Mouse (Mus musculus) intestine, embryonic 15.5 days (tissue): Measurements from ENCODE around the gene Wbp1l. TPM values are rescaled to one million over a fixed set of nuclear protein-coding genes. Genes with fewer than 3 reads are reported as not detected.

Experiments used
- ATAC-seq: fragments of 200-750 bp; cut with Nextera tagmentation; 2 replicates; pipeline ENCODE4 v1.8.0; 2017; ENCODE audit warnings: moderate TSS enrichment, moderate library complexity
- H3K27ac ChIP-seq: fragments of 300-500 bp; sonication (generic); 2 replicates; pipeline ENCODE4 v1.5.1; 2015; ENCODE audit warnings: mild to moderate bottlenecking, inconsistent platforms
- H3K27me3 ChIP-seq: fragments of 300-500 bp; sonication (generic); replicated peaks from 2 replicates; pipeline ENCODE4 v1.6.1; 2015; ENCODE audit warnings: inconsistent platforms
- H3K36me3 ChIP-seq: fragments of 300-500 bp; sonication (generic); 2 replicates; pipeline ENCODE4 v1.6.1; 2015; ENCODE audit warnings: inconsistent platforms
- H3K4me1 ChIP-seq: fragments of 300-500 bp; sonication (generic); replicated peaks from 2 replicates; pipeline ENCODE4 v1.6.1; 2015; ENCODE audit warnings: inconsistent platforms
- H3K4me2 ChIP-seq: fragments of 300-500 bp; sonication (generic); replicated peaks from 2 replicates; pipeline ENCODE4 v1.6.1; 2015; ENCODE audit warnings: mild to moderate bottlenecking, inconsistent platforms
- H3K4me3 ChIP-seq: fragments of 300-500 bp; sonication (generic); replicated peaks from 2 replicates; pipeline ENCODE4 v1.5.1; 2015; ENCODE audit warnings: inconsistent platforms
- H3K9ac ChIP-seq: fragments of 300-500 bp; sonication (generic); 2 replicates; pipeline ENCODE4 v1.6.1; 2015; ENCODE audit warnings: inconsistent platforms
- H3K9me3 ChIP-seq: fragments of 300-500 bp; sonication (generic); 2 replicates; pipeline ENCODE4 v1.6.1; 2016; ENCODE audit warnings: inconsistent platforms
- WGBS: fragments of 180-500 bp; shearing (Covaris S2); methylation state at CpG from one replicate; pipeline ENCODE4 v1.1.7; 2015; 5-methylcytosine and 5-hydroxymethylcytosine counted together
- polyA plus RNA-seq: library from polyadenylated mRNA; unstranded; fragments of >200 nt; fragmentation: Nextera tagmentation; extraction: Ambion mirVana; gene quantifications from 2 replicates; pipeline ENCODE4 v1.2.1, GENCODE M21; 2015

The Wbp1l gene
- polyA plus RNA-seq, 1 experiment from 2014 or later = 39.5 TPM

DNA sequence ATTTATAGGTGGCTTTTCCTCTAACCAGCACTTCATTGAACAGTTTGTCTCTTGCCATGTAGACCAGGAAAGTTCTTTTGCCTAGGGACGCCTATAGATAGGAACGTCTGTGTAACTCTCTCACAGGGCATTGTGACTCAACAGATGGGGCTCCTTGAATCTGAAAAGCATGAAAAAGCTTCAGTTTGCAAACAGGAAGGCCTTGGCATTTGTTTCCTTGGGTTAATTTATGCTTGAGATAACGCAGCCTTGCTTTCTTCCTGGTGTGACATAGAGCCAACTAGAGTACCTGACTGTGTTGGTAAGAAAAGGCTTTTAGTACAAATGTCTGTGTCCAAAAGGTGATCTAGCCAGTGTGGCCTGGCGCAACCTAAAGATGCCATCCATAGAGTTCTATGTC, 3.5 kb downstream of the Wbp1l start:
- peaks cover 7% of the 10 kb centered on the region for H3K4me1 ChIP-seq
- ATAC-seq = no peak
- H3K4me3 ChIP-seq = no peak overlapping the region
- no peak overlapping the region for H3K9ac ChIP-seq
- WGBS = 84% methylated on average over 4 of the region's 4 CpGs
- H3K27me3 ChIP-seq = no peaks in the 10 kb centered on the region
- H3K9me3 ChIP-seq = no peaks in the 10 kb centered on the region
- H3K36me3 ChIP-seq = 0 out of 2 replicates have a peak, but pooled peaks cover 3% of the 10 kb centered on the region
- no peak overlapping the region for H3K4me2 ChIP-seq
- no peak overlapping the region for H3K27ac ChIP-seq

DNA sequence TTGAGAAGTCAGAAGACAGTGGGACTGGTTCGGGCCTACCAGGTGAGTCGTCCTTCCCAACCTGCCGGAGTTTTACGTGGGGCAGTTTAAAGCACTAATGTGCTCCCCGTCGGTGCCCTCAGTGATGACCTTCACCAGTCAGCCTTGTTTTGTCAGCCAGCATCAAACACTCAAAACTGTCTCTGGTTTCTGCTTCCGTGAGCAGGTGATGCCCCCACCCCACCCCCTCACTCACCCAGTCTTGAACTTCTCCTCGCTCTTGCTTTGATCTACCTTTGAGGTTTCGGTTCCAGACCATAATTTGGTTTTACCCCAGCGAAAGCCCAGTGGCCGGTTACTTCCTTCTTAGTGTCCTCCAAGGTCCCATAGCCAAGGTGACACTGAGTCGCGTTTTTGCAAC, 7.8 kb downstream of the Wbp1l start:
- H3K9me3 ChIP-seq = no peaks in the 10 kb centered on the region
- no peaks in the 10 kb centered on the region for H3K27me3 ChIP-seq
- no peak overlapping the region for H3K27ac ChIP-seq
- ATAC-seq = no peak
- no peak overlapping the region for H3K4me2 ChIP-seq
- 89% methylated on average over 13 of the region's 13 CpGs for WGBS
- 0 out of 2 replicates have a peak, but pooled peaks cover 10% of the 10 kb centered on the region for H3K36me3 ChIP-seq
- no peak overlapping the region for H3K9ac ChIP-seq
- H3K4me1 ChIP-seq = no peaks in the 10 kb centered on the region
- no peak overlapping the region for H3K4me3 ChIP-seq

DNA sequence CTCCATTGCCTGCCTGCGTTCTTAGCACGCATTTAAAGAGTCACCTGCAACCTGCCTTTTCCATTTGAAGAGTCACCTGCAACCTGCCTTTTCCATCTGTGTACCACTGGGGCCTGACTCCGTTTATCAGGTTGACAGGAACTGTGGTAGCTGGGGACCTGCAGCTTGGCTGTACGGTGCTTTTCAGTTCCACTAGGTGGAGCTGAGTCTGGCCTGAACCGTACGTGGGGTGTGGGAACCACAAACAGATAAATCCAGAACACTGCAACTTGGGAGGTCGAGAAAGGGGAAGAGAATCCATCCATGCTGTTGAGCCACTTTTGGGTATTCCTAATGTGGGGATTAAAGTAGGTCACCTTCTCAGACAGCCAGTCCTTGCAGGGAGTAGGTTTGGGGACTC, 8.5 kb downstream of the Wbp1l start:
- no peaks in the 10 kb centered on the region for H3K9me3 ChIP-seq
- H3K4me2 ChIP-seq = no peak overlapping the region
- H3K27me3 ChIP-seq = no peaks in the 10 kb centered on the region
- H3K4me3 ChIP-seq = no peak overlapping the region
- WGBS = 42% methylated on average over 7 of the region's 7 CpGs
- no peak overlapping the region for H3K27ac ChIP-seq
- no peak overlapping the region for H3K9ac ChIP-seq
- H3K4me1 ChIP-seq = no peaks in the 10 kb centered on the region
- 0 out of 2 replicates have a peak, but pooled peaks cover 10% of the 10 kb centered on the region for H3K36me3 ChIP-seq
- ATAC-seq = no peak

DNA sequence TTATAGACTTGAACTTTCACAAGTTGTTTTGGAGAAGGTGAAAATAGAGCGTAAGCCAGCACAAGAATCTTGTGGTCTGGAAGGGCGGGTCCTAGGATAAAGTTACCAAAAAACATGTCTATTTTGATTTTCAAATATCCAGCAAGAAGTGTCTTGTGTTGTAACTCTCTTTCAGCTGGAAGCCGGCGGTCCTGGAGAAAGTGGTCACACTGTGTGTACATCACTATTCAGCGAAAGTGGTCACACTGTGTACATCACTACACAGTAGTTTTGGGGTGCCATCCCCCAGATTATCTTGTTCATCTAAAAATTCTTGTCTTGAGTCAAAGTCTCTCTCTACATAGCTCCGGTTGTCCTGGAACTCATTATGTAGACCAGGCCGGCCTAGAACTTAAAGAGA, 9.3 kb downstream of the Wbp1l start:
- Histone ChIP-seq H3K4me1 (no peaks in the 10 kb centered on the region), H3K4me2 (no peak overlapping the region), H3K27ac (no peak overlapping the region), H3K36me3 (0 out of 2 replicates have a peak, but pooled peaks cover 10% of the 10 kb centered on the region), H3K9me3 (no peaks in the 10 kb centered on the region), H3K27me3 (no peaks in the 10 kb centered on the region), H3K4me3 (no peak overlapping the region), H3K9ac (no peak overlapping the region)
- WGBS = 98% methylated on average over 7 of the region's 7 CpGs
- no peak for ATAC-seq

DNA sequence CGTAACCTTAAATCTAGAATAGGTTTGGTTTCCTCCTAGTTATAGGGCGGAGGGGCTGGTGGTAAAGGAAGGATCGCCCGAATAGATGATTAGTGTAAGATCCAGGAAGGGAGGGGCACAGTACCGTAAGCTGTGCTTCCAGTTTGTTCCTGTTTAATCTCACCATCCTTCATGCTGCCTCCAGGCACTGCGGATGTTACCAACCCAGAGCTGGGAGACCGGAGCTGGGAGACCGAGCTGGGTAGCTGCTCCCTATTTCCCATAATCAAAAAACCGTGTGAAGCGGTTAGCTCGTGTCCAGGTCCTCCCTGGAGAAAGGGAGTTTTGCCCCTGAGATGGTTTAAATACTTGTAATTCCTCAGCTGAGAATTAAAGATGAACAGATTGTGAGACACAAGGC, 17.5 kb downstream of the Wbp1l start:
- Histone ChIP-seq H3K4me3 (no peak overlapping the region), H3K27ac (no peak overlapping the region), H3K9me3 (no peaks in the 10 kb centered on the region), H3K4me2 (no peak overlapping the region), H3K36me3 (no peaks in the 10 kb centered on the region), H3K27me3 (no peaks in the 10 kb centered on the region), H3K9ac (no peak overlapping the region), H3K4me1 (peaks cover 33% of the 10 kb centered on the region)
- no peak for ATAC-seq
- 54% methylated on average over 11 of the region's 11 CpGs for WGBS

DNA sequence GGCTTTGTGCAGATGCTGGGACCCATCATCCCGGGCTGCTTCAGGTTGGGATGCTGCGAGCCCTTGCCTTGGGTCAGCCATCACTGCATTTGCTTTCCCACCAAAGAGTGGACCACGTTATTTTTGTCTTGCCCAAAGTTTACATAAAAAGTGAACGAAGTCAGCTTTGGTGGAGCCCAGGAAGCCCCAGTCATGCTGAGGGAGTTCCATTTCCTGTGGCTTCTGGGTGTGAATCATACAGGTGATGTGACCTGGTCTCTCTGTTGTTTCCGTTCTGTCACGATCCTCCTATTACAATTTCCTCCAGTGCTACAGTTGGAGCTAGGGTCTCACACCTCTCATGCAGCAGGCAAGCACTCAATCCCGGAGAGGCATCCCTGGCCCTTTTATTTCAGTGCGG, 18.5 kb downstream of the Wbp1l start:
- Histone ChIP-seq H3K4me1 (peaks cover 42% of the 10 kb centered on the region), H3K9ac (no peak overlapping the region), H3K4me2 (no peak overlapping the region), H3K9me3 (no peaks in the 10 kb centered on the region), H3K36me3 (no peaks in the 10 kb centered on the region), H3K27me3 (no peaks in the 10 kb centered on the region), H3K4me3 (no peak overlapping the region), H3K27ac (no peak overlapping the region)
- 70% methylated on average over 8 of the region's 8 CpGs for WGBS
- no peak for ATAC-seq

DNA sequence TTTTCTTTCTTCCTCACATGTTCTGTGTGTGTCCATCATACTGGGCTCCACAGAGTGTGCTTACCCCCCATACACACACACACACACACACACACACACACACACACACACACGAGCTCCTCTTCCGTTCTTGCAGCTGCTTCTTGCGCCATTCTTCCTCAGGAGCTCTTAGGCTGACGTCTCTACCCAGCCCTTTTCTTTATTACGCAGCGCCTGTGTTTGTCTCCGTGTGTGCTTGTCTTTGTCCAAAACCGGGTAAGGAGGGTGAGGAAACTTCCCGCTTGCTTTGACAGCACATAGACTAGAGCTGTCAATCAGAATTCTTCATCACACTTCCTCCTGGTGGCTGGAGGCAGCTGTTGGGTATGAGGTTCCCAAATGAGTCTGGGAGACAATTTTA, 19.4 kb downstream of the Wbp1l start:
- Histone ChIP-seq H3K4me2 (no peak overlapping the region), H3K36me3 (no peaks in the 10 kb centered on the region), H3K27me3 (no peaks in the 10 kb centered on the region), H3K27ac (no peak overlapping the region; the same call in 1 of the 2 replicates), H3K4me3 (no peak overlapping the region), H3K4me1 (peaks cover 50% of the 10 kb centered on the region), H3K9ac (no peak overlapping the region), H3K9me3 (no peaks in the 10 kb centered on the region)
- ATAC-seq = no peak
- 54% methylated on average over 9 of the region's 9 CpGs for WGBS

DNA sequence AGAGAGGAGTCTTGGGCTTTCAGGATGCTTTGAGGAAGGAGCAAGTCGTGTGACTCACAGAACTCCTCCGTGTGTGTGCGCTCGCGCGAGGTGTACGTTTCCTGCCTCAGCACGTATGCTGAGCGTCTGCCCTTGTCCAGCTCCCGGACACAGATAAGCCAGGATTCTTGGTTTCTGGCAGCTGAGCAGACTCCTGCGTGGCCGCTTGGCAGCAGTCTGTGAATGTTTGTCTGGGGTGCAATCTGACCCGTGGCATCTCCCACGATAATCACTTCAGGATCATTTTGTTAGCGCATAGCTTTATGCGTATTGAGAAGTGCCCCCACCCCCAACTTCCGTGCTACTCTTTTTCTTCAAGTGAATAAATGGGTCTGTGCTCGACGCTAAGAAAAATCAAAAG, 20.1 kb downstream of the Wbp1l start:
- 55% methylated on average over 19 of the region's 19 CpGs for WGBS
- H3K4me2 ChIP-seq = no peak overlapping the region
- no peak overlapping the region for H3K9ac ChIP-seq
- H3K9me3 ChIP-seq = no peaks in the 10 kb centered on the region
- H3K27ac ChIP-seq = no peak overlapping the region
- no peaks in the 10 kb centered on the region for H3K27me3 ChIP-seq
- peaks cover 56% of the 10 kb centered on the region for H3K4me1 ChIP-seq
- no peak overlapping the region for H3K4me3 ChIP-seq
- H3K36me3 ChIP-seq = no peaks in the 10 kb centered on the region
- no peak for ATAC-seq

DNA sequence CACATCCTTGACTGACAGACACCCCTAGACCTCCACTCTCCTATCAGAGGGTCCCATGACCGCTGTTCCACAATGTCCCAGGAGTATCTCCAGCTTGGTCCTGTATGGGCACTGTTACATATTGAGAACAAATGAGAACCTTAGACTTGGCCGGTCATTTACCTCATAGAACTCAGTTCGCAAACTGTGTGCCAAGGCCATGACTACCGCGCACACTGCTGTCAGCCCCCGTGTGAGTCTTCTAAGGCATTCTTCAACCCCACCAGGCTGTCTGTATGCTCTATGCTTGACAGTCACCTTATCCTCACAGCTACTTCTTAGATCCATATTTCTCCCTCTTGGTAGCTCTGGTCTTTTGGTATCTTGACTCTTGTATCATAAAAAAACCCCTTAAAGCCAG, 20.6 kb downstream of the Wbp1l start:
- H3K9ac ChIP-seq = no peak overlapping the region
- H3K4me2 ChIP-seq = no peak overlapping the region
- no peaks in the 10 kb centered on the region for H3K9me3 ChIP-seq
- ATAC-seq = no peak
- no peak overlapping the region for H3K27ac ChIP-seq
- no peaks in the 10 kb centered on the region for H3K27me3 ChIP-seq
- no peak overlapping the region for H3K4me3 ChIP-seq
- 89% methylated on average over 6 of the region's 6 CpGs for WGBS
- peaks cover 61% of the 10 kb centered on the region for H3K4me1 ChIP-seq
- no peaks in the 10 kb centered on the region for H3K36me3 ChIP-seq

DNA sequence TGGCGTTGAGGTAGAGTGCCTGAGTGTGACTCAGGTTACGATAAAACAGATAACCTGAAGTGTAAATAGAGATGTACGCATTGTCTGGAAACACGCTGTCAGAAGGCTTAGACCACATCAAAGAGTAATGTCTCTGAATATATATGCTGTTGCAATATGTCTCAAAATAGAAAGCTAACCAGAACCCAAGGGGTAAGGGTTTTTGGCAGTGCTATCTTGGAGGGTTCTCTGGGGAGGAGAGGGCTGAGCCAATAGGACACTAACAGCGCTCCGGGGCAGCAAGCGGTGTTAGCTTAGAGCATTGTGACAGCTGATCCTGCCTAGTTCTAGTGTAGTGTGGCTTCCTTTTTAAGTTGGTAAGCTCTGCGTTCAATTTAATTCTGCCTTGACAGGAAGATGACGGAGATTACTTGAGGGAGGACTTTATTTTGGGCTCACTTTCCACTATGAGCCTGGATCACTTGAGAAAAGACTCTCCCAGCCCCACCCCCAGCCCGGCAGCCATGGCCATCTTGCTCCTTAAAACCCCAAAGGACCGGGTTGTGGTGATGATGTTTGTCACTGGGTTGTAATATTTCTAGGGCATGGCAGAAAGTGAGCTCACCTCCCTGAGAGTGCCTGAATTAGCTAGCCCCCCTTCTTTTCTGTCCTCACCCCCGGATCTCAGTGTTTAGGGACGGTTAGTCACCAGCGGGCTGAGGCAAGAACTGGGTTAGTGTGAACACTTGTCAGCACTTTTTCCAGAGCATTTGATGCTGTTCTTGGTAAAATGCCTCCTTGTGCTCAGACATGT, 21.3 kb downstream of the Wbp1l start:
- H3K9ac ChIP-seq = no peak overlapping the region
- no peak overlapping the region for H3K4me3 ChIP-seq
- H3K9me3 ChIP-seq = no peaks in the 10 kb centered on the region
- H3K27ac ChIP-seq = no peak overlapping the region
- H3K36me3 ChIP-seq = no peaks in the 10 kb centered on the region
- no peak for ATAC-seq
- H3K4me2 ChIP-seq = no peak overlapping the region
- peaks cover 68% of the 10 kb centered on the region for H3K4me1 ChIP-seq
- no peaks in the 10 kb centered on the region for H3K27me3 ChIP-seq
- WGBS = 62% methylated on average over 14 of the region's 14 CpGs

DNA sequence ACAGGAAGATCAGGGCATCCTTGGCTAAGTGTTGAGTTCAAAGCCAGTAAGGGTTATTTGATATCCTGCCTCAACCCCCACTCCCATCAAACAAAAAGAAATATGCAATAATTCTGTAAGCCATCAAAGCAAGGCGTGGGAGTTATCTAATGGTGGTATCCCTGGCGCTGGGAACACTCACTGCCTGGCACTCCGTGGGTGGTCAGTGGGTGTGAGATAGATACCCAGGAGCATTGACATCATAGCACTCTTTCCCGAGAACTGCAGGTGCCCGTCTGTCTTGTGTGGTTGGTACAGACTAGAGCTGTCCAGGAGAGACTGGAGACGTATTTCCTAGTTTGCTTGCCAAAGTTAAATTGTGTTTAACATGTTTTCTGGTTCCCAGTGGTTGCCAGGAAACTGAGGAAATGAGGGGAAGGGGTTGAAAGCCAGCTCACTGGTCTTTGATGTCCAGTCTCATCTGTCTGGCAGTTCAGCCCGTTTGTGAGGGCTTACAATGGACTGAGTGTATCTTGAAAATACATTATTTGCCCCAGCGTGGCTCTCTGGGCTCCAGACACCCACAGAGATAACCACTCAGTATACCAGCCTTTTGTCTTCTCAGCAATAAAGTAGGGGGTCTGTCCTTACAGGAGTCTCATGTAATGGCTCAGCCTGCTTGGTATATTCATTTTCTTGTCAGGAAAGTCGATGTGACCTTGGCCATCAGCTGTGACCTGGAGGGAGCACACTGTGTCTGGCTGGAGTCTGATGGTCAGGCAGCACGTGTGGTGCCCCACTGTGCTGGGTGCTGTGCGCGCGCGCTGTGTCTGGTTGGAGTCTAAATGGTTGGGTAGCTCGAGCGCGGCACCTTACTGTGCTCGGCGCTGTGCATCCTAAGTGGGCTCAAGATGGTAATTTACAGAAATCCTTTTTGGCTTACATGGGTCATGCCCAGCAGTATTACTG, 22.6 kb downstream of the Wbp1l start:
- no peaks in the 10 kb centered on the region for H3K27me3 ChIP-seq
- peaks cover 65% of the 10 kb centered on the region for H3K4me1 ChIP-seq
- no peak overlapping the region for H3K9ac ChIP-seq
- H3K4me2 ChIP-seq = no peak overlapping the region
- 0 out of 2 replicates have a peak overlapping the region, but pooled peaks have one; percentile 84 for H3K27ac ChIP-seq
- WGBS = 70% methylated on average over 19 of the region's 19 CpGs
- no peaks in the 10 kb centered on the region for H3K36me3 ChIP-seq
- H3K4me3 ChIP-seq = no peak overlapping the region
- H3K9me3 ChIP-seq = no peaks in the 10 kb centered on the region
- no peak for ATAC-seq

DNA sequence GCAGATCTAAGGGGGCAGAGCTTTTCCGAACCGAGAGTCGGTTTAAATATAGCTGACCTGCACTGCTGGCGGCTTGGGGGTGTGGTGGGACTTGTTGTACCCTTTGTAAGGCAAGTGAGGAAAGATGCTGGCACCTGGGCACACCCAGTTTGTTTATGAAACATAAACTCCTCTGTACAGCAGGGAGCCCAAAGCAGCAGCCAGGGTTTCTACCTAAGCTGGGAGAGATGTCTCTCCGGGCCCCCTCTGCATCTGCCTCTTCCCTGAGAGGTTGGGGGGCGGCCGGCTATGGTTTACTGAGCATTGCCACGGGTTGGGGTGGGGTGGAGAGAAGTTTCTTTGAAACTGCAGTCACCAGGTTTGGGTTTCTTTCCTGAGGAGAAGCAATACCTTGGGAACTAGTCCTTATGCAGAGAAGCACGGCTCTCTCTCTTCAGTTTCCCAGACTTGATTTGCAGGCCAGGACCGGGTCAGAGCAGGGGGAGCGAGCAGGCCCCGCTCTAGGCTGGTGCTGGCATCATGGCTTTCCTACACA, 23.8 kb downstream of the Wbp1l start:
- Histone ChIP-seq H3K9me3 (no peaks in the 10 kb centered on the region), H3K36me3 (no peaks in the 10 kb centered on the region), H3K4me1 (peaks cover 65% of the 10 kb centered on the region), H3K27ac (peak overlapping the region; percentile 84), H3K4me3 (peak overlapping the region; percentile 37), H3K4me2 (peak overlapping the region; percentile 60), H3K27me3 (no peaks in the 10 kb centered on the region), H3K9ac (peak overlapping the region; percentile 28)
- no peak for ATAC-seq
- 26% methylated on average over 12 of the region's 12 CpGs for WGBS
